Mouse (Mus musculus) forebrain, postnatal 0 days (tissue): ENCODE results near the gene Srrt. TPM values are rescaled to one million over a fixed set of nuclear protein-coding genes. Genes with fewer than 3 reads are reported as not detected.

Experiments
- ATAC-seq: fragments of 200-750 bp; cut with Nextera tagmentation; 2 replicates; pipeline ENCODE4 v1.8.0; 2017; ENCODE audit warnings: mild to moderate bottlenecking, moderate library complexity
- DNase-seq: peaks from one replicate; pipeline ENCODE4 v3.0.0-alpha.2; 2015
- H3K27ac ChIP-seq: fragments of 300-500 bp; sonication (generic); 2 replicates; pipeline ENCODE4 v1.5.1; 2014; ENCODE audit warnings: low read depth, mild to moderate bottlenecking, antibody characterized with exemption, low read length, moderate library complexity, mixed read lengths
- H3K27me3 ChIP-seq: fragments of 300-500 bp; sonication (generic); 2 replicates; pipeline ENCODE4 v1.6.1; 2014; ENCODE audit warnings: mild to moderate bottlenecking, low read length, mixed read lengths; ENCODE audit not compliant: insufficient read depth
- H3K36me3 ChIP-seq: fragments of 300-500 bp; sonication (generic); 2 replicates; pipeline ENCODE4 v1.6.1; 2014; ENCODE audit warnings: mild to moderate bottlenecking, moderate library complexity; ENCODE audit not compliant: insufficient read depth
- H3K4me1 ChIP-seq: fragments of 300-500 bp; sonication (generic); 2 replicates; pipeline ENCODE4 v1.6.1; 2014; ENCODE audit warnings: antibody characterized with exemption; ENCODE audit not compliant: insufficient read depth
- H3K4me2 ChIP-seq: fragments of 300-500 bp; sonication (generic); 2 replicates; pipeline ENCODE4 v1.6.1; 2014; ENCODE audit warnings: low read depth, mild to moderate bottlenecking, moderate library complexity
- H3K4me3 ChIP-seq: fragments of 300-500 bp; sonication (generic); 2 replicates; pipeline ENCODE4 v1.5.1; 2014; ENCODE audit warnings: low read depth, low read length, mixed read lengths
- H3K9ac ChIP-seq: fragments of 300-500 bp; sonication (generic); 2 replicates; pipeline ENCODE4 v1.6.1; 2014; ENCODE audit warnings: mild to moderate bottlenecking
- H3K9me3 ChIP-seq: fragments of 300-500 bp; sonication (generic); 2 replicates; pipeline ENCODE4 v1.6.1; 2016; ENCODE audit warnings: low read length
- CTCF ChIP-seq: sonication (generic); IDR thresholded peaks from 2 replicates; pipeline ENCODE4 v1.5.1; 2016; ENCODE audit warnings: antibody characterized with exemption, control low read depth, low read depth
- WGBS: fragments of 180-500 bp; shearing (Covaris S2); extraction: QIAGEN DNeasy Blood & Tissue Kit; methylation state at CpG from one replicate; pipeline ENCODE4 v1.1.7; 2014; 5-methylcytosine and 5-hydroxymethylcytosine counted together
- polyA plus RNA-seq: library from polyadenylated mRNA; unstranded; fragments of >200 nt; fragmentation: Nextera tagmentation; extraction: Ambion mirVana; gene quantifications from 2 replicates; pipeline ENCODE4 v1.2.1, GENCODE M21; 2015
- total RNA-seq: library from RNA; depleted of rRNA; stranded (reverse); fragments of >200 nt; gene quantifications from 2 replicates; pipeline ENCODE4 v1.2.3, GENCODE M21; 2014; rRNA removed

The Srrt gene
- total RNA-seq, result 136 and 153 TPM in 2 replicates
- 52.3 and 55.6 TPM in 2 replicates for polyA plus RNA-seq

DNA sequence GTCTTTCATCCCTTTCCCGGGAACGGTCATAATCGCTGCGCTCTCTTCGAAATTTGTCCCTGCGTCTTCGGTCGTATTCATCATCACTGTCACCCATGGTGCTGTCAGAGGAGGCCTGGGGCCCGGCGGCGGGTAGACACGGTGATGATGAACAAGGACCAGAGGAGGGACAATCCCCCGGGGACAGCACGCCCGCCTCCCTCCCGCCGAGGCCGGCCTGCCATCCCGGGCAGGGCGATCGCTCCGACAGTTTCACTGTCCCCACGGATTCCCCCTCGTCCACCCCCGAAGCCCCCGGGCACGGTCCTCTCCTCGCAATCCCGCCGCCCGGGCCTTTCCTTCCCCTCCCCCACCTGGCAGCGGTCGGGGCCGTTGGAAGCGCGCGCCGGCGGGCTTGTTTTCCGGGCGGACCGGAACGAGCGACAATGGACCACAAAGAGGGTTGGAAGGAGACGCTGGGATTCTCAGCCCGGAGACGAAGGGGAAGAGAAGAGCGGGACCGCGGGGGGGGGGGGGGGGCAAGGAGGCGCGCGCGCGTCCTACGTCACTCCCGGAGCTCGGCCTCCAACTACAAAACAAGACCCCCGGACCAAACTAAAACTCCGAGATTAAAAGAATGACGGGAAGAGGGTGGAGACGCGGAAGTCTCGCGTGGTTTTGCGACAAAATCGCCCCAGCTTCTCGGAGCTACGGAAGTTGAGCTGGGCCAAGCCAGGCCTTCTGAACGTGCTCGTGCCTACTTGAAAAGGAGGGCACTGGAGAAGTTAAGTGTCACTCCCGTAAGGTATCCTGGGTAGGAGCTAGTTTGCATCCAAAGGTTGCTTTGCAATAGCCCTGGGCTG lies at the start of gene Srrt:
Gene Srrt (minus strand): TSS at position 604 of the 842 bp plus-strand sequence.
- H3K9me3 ChIP-seq, result no peaks in the 10 kb centered on the region
- H3K27me3 ChIP-seq, result no peaks in the 10 kb centered on the region
- peaks cover 13% of the 10 kb centered on the region for H3K36me3 ChIP-seq
- no peak for TF ChIP-seq CTCF
- 1% methylated on average over 61 of the region's 72 CpGs for WGBS
- peak within 1 kb of the TSS; percentile 55 for H3K4me2 ChIP-seq
- peak within 1 kb of the TSS; percentile 77 for H3K4me3 ChIP-seq
- peaks cover 20% of the 10 kb centered on the region for H3K4me1 ChIP-seq
- ATAC-seq (peak; percentile 93), DNase-seq (peak; percentile 97)
- peak within 1 kb of the TSS; percentile 94 for H3K9ac ChIP-seq
- H3K27ac ChIP-seq, result peak within 1 kb of the TSS; percentile 97

DNA sequence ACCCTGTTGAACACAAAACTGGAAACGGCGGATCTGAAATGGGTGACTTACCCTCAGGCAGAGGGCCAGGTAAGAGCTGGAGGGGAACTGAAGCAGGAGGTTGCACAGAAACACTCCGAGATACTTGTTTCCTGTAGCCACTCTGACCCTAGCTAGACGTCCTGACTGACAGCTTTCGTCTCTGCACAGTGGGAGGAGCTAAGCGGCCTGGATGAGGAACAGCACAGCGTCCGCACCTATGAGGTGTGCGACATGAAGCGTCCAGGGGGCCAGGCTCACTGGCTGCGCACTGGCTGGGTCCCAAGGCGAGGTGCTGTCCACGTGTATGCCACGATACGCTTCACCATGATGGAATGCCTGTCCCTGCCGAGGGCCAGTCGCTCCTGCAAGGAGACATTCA lies 46.6 kb upstream of the Srrt start:
- H3K36me3 ChIP-seq, result 0 out of 2 replicates have a peak, but pooled peaks cover 6% of the 10 kb centered on the region
- ATAC-seq, result no peak
- no peaks in the 10 kb centered on the region for H3K9me3 ChIP-seq
- TF ChIP-seq CTCF, result no peak
- WGBS, result 87% methylated on average over 17 of the region's 17 CpGs
- no peak overlapping the region for H3K4me2 ChIP-seq
- H3K27ac ChIP-seq, result no peak overlapping the region
- no peak overlapping the region for H3K9ac ChIP-seq
- H3K4me1 ChIP-seq, result peaks cover 6% of the 10 kb centered on the region
- DNase-seq, result no peak
- no peak overlapping the region for H3K4me3 ChIP-seq
- H3K27me3 ChIP-seq, result peaks cover 5% of the 10 kb centered on the region

DNA sequence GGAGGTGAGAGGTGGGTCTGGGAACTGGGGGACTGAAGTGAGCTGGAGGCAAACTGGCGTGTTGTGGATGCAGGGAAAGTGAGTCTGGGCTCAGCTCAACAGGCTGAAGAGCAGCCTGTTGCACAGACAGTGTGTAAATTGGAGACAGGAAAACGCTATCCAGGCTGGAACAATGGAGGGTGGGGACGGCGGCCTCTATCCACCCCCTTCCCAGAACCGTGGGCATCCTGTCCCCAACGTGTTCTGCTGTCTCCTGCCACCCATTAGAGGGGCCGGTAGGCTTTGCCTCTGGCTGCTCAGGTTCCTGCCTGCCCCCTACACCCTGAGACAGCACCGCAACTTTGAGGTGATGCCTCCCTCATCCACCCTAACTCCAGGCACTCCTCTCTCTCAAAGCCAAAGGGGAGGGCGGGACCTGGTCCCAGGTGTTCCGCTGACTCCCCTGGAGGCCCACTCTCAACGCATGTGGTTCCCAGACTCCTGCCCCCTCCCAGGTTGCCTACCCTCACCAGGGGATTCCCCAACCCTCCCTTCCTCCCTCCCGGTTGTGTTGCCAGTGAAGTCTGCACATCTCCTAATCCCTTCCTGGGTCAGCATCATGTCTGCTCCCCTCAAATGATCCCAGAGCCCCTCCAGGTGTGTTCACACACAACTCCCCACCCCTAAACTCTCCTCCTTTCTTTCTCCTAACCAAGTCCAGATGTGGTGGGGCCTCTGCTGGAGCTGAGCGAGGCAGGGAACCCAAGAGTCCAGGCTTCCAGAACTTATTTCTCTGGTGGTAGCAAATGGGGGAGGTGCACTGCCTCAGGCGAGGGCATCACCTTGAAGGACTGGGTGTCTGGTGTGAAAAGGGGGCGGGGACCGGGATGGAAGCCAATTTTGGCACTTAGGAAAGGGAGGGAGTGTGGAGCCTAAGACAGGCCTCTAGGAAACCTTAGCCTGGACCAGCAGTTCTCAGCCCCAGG lies 44.8 kb upstream of the Srrt start:
- DNase-seq (no peak), ATAC-seq (no peak)
- 24% methylated on average over 16 of the region's 16 CpGs for WGBS
- no peaks in the 10 kb centered on the region for H3K9me3 ChIP-seq
- H3K4me3 ChIP-seq, result 0 out of 2 replicates have a peak overlapping the region, but pooled peaks have one; percentile 7
- H3K27ac ChIP-seq, result no peak overlapping the region
- peak overlapping the region; percentile 94 for H3K4me2 ChIP-seq
- peaks cover 13% of the 10 kb centered on the region for H3K4me1 ChIP-seq
- H3K27me3 ChIP-seq, result peaks cover 15% of the 10 kb centered on the region
- 0 out of 2 replicates have a peak overlapping the region, but pooled peaks have one; percentile 14 for H3K9ac ChIP-seq
- TF ChIP-seq CTCF, result no peak
- H3K36me3 ChIP-seq, result 0 out of 2 replicates have a peak, but pooled peaks cover 6% of the 10 kb centered on the region

DNA sequence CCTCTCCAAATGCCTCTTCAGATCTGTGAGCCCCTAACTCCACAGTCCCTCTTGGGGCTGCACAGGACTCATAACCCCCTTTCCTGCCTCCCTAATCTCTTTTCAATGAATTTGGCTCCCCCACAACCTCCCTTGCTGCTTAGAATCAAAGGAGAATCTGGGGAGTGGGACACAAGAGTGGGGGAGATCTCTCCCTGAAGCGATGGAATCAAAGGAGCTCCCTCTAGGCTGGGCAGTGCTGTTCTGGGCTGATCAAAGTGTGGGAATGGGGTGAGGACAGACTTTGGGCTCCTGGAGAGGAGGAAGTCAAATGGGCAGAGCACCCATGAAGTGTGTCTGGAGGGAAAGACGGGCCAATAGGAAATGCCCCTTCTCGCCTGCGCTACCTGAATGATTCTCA lies 43.9 kb upstream of the Srrt start:
- TF ChIP-seq CTCF, result no peak
- Histone ChIP-seq H3K27ac (no peak overlapping the region), H3K9me3 (no peaks in the 10 kb centered on the region), H3K4me2 (peak overlapping the region; percentile 94), H3K9ac (0 out of 2 replicates have a peak overlapping the region, but pooled peaks have one; percentile 62), H3K4me3 (peak overlapping the region; percentile 7; the same call in 1 of the 2 replicates), H3K27me3 (peaks cover 15% of the 10 kb centered on the region), H3K4me1 (peaks cover 13% of the 10 kb centered on the region), H3K36me3 (0 out of 2 replicates have a peak, but pooled peaks cover 6% of the 10 kb centered on the region)
- no peak for ATAC-seq
- 12% methylated on average over 4 of the region's 4 CpGs for WGBS
- no peak for DNase-seq

DNA sequence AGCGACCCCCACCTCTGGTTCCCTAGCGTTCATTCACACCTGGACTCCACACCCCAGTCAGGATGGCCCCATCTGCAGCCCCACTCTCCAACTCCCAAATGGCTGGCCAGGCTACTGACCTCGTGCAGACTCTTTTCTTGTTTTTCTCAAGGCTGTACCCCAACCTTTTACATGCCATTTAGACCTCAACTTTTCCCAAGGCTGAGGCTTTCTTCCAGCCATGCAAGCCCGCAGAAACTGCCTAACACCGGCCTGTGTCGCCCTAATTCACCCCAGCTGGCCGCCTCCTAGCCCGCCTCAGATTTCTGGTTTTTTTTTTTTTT lies 43.5 kb upstream of the Srrt start:
- H3K36me3 ChIP-seq, result 0 out of 2 replicates have a peak, but pooled peaks cover 6% of the 10 kb centered on the region
- DNase-seq (no peak), ATAC-seq (no peak)
- peak overlapping the region; percentile 65 for H3K4me3 ChIP-seq
- peaks cover 13% of the 10 kb centered on the region for H3K4me1 ChIP-seq
- peaks cover 15% of the 10 kb centered on the region for H3K27me3 ChIP-seq
- H3K4me2 ChIP-seq, result peak overlapping the region; percentile 94
- WGBS, result 6% methylated on average over 8 of the region's 8 CpGs
- H3K9me3 ChIP-seq, result no peaks in the 10 kb centered on the region
- peak overlapping the region; percentile 62; the same call in 1 of the 2 replicates for H3K9ac ChIP-seq
- H3K27ac ChIP-seq, result no peak overlapping the region
- TF ChIP-seq CTCF, result no peak

DNA sequence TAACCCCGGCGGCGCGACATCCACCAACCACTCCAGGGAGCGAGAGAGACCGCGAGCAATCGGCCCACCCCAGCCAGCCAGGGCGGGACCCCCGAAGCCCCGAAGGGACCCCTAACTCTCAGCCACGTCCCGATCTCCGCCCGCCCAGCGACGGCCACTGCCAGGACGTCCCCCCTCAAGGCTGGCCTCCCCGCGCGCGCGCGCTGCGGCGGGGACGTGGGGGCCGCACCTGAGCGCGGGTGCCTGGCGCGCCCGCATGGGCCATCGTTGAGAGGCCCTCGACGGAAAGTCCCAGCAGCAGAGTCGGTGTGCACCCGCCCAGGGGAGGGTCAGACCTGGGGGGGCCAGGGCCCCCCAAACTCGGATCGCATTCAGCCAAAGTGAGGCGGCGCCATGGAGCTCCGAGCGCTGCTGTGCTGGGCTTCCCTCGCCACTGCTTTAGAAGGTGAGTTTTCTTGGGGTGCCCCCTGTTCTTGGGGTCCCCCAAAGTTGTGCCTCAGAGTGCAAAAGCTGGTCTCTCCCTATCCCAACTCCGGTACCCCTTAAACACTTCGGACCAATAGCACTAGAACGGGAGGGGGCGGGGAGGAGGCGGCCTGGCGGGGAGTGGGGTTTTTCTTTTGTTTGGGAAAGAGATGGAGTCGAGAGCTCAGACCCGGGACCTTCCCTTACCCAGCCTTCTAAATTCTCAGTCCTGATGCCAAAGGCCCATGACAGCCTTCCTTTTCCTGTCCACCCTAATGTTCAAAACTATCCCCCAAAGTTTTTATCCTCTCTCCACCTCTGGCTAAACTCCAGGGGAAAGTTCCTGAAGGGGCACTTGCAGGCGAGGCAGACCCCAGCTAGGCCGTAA lies 43.0 kb upstream of the Srrt start:
- Histone ChIP-seq H3K27me3 (peaks cover 15% of the 10 kb centered on the region), H3K4me1 (peaks cover 13% of the 10 kb centered on the region), H3K4me2 (peak overlapping the region; percentile 94), H3K9ac (peak overlapping the region; percentile 62), H3K4me3 (peak overlapping the region; percentile 65), H3K9me3 (no peaks in the 10 kb centered on the region), H3K27ac (peak overlapping the region; percentile 40; the same call in 1 of the 2 replicates), H3K36me3 (0 out of 2 replicates have a peak, but pooled peaks cover 6% of the 10 kb centered on the region)
- no peak for TF ChIP-seq CTCF
- 3% methylated on average over 50 of the region's 55 CpGs for WGBS
- ATAC-seq (peak; percentile 74), DNase-seq (no peak)
